Mouse (Mus musculus): ENCODE measurements around the gene Sdhaf3. TPM values are rescaled to one million over a fixed set of nuclear protein-coding genes. Genes with fewer than 3 reads are reported as not detected.

Sdhaf3 gene
- total and polyA plus RNA-seq, 2 experiments from 2014 or later, result 3.9 to 5.6 TPM

- Histone ChIP-seq H3K4me2 (ENCODE audit: low read depth, low read length) (no peak overlapping the region), H3K9me3 (replicated peaks; ENCODE audit: control insufficient read depth, low read length) (no peaks in the 10 kb centered on the region), H3K4me1 (ENCODE audit: control insufficient read depth, insufficient read depth) (no peaks in the 10 kb centered on the region), H3K9ac (replicated peaks; ENCODE audit: low read depth, low read length) (no peak overlapping the region), H3K27ac (ENCODE audit: low read depth) (no peak overlapping the region), H3K27me3 (ENCODE audit: control insufficient read depth, insufficient read depth, low read length) (no peaks in the 10 kb centered on the region), H3K36me3 (replicated peaks; ENCODE audit: control insufficient read depth, insufficient read depth, low read length) (no peaks in the 10 kb centered on the region), H3K4me3 (ENCODE audit: low read depth, low read length) (no peak overlapping the region)
- DNase-seq (ENCODE audit: low spot score) (no peak), ATAC-seq (ENCODE audit: insufficient read depth, low read depth) (no peak)
- TF ChIP-seq CTCF (IDR thresholded peaks at IDR 0.05; ENCODE audit: low read depth), result no peak
- no peak for TF ChIP-seq EP300 (IDR thresholded peaks at IDR 0.05; ENCODE audit: low read depth)
- 64% methylated on average over 3 of the region's 3 CpGs for WGBS
Measured at GRCm38 (mm10) chr6:7068782-7069181, 113.0 kb downstream of the Sdhaf3 start.

GRCm38 (mm10) chr6:7069463-7069862, 113.7 kb downstream of the Sdhaf3 start:
- Histone ChIP-seq H3K9me3 (replicated peaks; ENCODE audit: control insufficient read depth, low read length) (no peaks in the 10 kb centered on the region), H3K4me1 (ENCODE audit: control insufficient read depth, insufficient read depth) (no peaks in the 10 kb centered on the region), H3K4me2 (ENCODE audit: low read depth, low read length) (no peak overlapping the region), H3K27me3 (ENCODE audit: control insufficient read depth, insufficient read depth, low read length) (no peaks in the 10 kb centered on the region), H3K36me3 (replicated peaks; ENCODE audit: control insufficient read depth, insufficient read depth, low read length) (no peaks in the 10 kb centered on the region), H3K4me3 (ENCODE audit: low read depth, low read length) (no peak overlapping the region), H3K9ac (replicated peaks; ENCODE audit: low read depth, low read length) (no peak overlapping the region), H3K27ac (ENCODE audit: low read depth) (no peak overlapping the region)
- 26% methylated on average over 2 of the region's 2 CpGs for WGBS
- TF ChIP-seq CTCF (IDR thresholded peaks at IDR 0.05; ENCODE audit: low read depth) (no peak), EP300 (IDR thresholded peaks at IDR 0.05; ENCODE audit: low read depth) (no peak)
- ATAC-seq (ENCODE audit: insufficient read depth, low read depth) (no peak), DNase-seq (ENCODE audit: low spot score) (no peak)

GRCm38 (mm10) chr6:7082054-7082453, 126.2 kb downstream of the Sdhaf3 start:
- H3K36me3 ChIP-seq (replicated peaks; ENCODE audit: control insufficient read depth, insufficient read depth, low read length), result no peaks in the 10 kb centered on the region
- H3K9me3 ChIP-seq (replicated peaks; ENCODE audit: control insufficient read depth, low read length), result no peaks in the 10 kb centered on the region
- WGBS, result 50% methylated on average over 3 of the region's 3 CpGs
- no peaks in the 10 kb centered on the region for H3K27me3 ChIP-seq (ENCODE audit: control insufficient read depth, insufficient read depth, low read length)
- no peak overlapping the region for H3K27ac ChIP-seq (ENCODE audit: low read depth)
- H3K4me1 ChIP-seq (ENCODE audit: control insufficient read depth, insufficient read depth), result no peaks in the 10 kb centered on the region
- ATAC-seq (ENCODE audit: insufficient read depth, low read depth) (no peak), DNase-seq (ENCODE audit: low spot score) (no peak)
- H3K4me2 ChIP-seq (ENCODE audit: low read depth, low read length), result no peak overlapping the region
- no peak overlapping the region for H3K4me3 ChIP-seq (ENCODE audit: low read depth, low read length)
- no peak overlapping the region for H3K9ac ChIP-seq (replicated peaks; ENCODE audit: low read depth, low read length)
- TF ChIP-seq CTCF (IDR thresholded peaks at IDR 0.05; ENCODE audit: low read depth) (no peak), EP300 (IDR thresholded peaks at IDR 0.05; ENCODE audit: low read depth) (no peak)

GRCm38 (mm10) chr6:7082467-7083259, 126.9 kb downstream of the Sdhaf3 start:
- TF ChIP-seq CTCF (IDR thresholded peaks at IDR 0.05; ENCODE audit: low read depth) (no peak), EP300 (IDR thresholded peaks at IDR 0.05; ENCODE audit: low read depth) (no peak)
- no peaks in the 10 kb centered on the region for H3K4me1 ChIP-seq (ENCODE audit: control insufficient read depth, insufficient read depth)
- H3K27ac ChIP-seq (ENCODE audit: low read depth), result no peak overlapping the region
- H3K27me3 ChIP-seq (ENCODE audit: control insufficient read depth, insufficient read depth, low read length), result no peaks in the 10 kb centered on the region
- no peaks in the 10 kb centered on the region for H3K36me3 ChIP-seq (replicated peaks; ENCODE audit: control insufficient read depth, insufficient read depth, low read length)
- H3K4me3 ChIP-seq (ENCODE audit: low read depth, low read length), result no peak overlapping the region
- no peaks in the 10 kb centered on the region for H3K9me3 ChIP-seq (replicated peaks; ENCODE audit: control insufficient read depth, low read length)
- ATAC-seq (ENCODE audit: insufficient read depth, low read depth) (no peak), DNase-seq (ENCODE audit: low spot score) (no peak)
- WGBS, result 80% methylated on average over 5 of the region's 5 CpGs
- no peak overlapping the region for H3K9ac ChIP-seq (replicated peaks; ENCODE audit: low read depth, low read length)
- H3K4me2 ChIP-seq (ENCODE audit: low read depth, low read length), result no peak overlapping the region

- 88% methylated on average over 4 of the region's 4 CpGs for WGBS
- Histone ChIP-seq H3K4me3 (ENCODE audit: low read depth, low read length) (no peak overlapping the region), H3K36me3 (replicated peaks; ENCODE audit: control insufficient read depth, insufficient read depth, low read length) (no peaks in the 10 kb centered on the region), H3K9me3 (replicated peaks; ENCODE audit: control insufficient read depth, low read length) (no peaks in the 10 kb centered on the region), H3K4me1 (ENCODE audit: control insufficient read depth, insufficient read depth) (no peaks in the 10 kb centered on the region), H3K9ac (replicated peaks; ENCODE audit: low read depth, low read length) (no peak overlapping the region), H3K27me3 (ENCODE audit: control insufficient read depth, insufficient read depth, low read length) (no peaks in the 10 kb centered on the region), H3K27ac (ENCODE audit: low read depth) (no peak overlapping the region), H3K4me2 (ENCODE audit: low read depth, low read length) (no peak overlapping the region)
- ATAC-seq (ENCODE audit: insufficient read depth, low read depth) (no peak), DNase-seq (ENCODE audit: low spot score) (no peak)
- no peak for TF ChIP-seq CTCF (IDR thresholded peaks at IDR 0.05; ENCODE audit: low read depth)
- no peak for TF ChIP-seq EP300 (IDR thresholded peaks at IDR 0.05; ENCODE audit: low read depth)
Measured at GRCm38 (mm10) chr6:7083661-7084060, 127.9 kb downstream of the Sdhaf3 start.

- ATAC-seq (ENCODE audit: insufficient read depth, low read depth) (no peak), DNase-seq (ENCODE audit: low spot score) (no peak)
- Histone ChIP-seq H3K9ac (replicated peaks; ENCODE audit: low read depth, low read length) (no peak overlapping the region), H3K36me3 (replicated peaks; ENCODE audit: control insufficient read depth, insufficient read depth, low read length) (no peaks in the 10 kb centered on the region), H3K27ac (ENCODE audit: low read depth) (no peak overlapping the region), H3K4me3 (ENCODE audit: low read depth, low read length) (no peak overlapping the region), H3K4me1 (ENCODE audit: control insufficient read depth, insufficient read depth) (no peaks in the 10 kb centered on the region), H3K4me2 (ENCODE audit: low read depth, low read length) (no peak overlapping the region), H3K27me3 (ENCODE audit: control insufficient read depth, insufficient read depth, low read length) (no peaks in the 10 kb centered on the region), H3K9me3 (replicated peaks; ENCODE audit: control insufficient read depth, low read length) (no peaks in the 10 kb centered on the region)
- 75% methylated on average over 2 of the region's 2 CpGs for WGBS
- TF ChIP-seq EP300 (IDR thresholded peaks at IDR 0.05; ENCODE audit: low read depth) (no peak), CTCF (IDR thresholded peaks at IDR 0.05; ENCODE audit: low read depth) (no peak)
Measured at GRCm38 (mm10) chr6:7084370-7084769, 128.6 kb downstream of the Sdhaf3 start.

Measured in heart, postnatal 0 days (tissue).